Mouse (Mus musculus): ENCODE data around the gene Gm10320.

DNA sequence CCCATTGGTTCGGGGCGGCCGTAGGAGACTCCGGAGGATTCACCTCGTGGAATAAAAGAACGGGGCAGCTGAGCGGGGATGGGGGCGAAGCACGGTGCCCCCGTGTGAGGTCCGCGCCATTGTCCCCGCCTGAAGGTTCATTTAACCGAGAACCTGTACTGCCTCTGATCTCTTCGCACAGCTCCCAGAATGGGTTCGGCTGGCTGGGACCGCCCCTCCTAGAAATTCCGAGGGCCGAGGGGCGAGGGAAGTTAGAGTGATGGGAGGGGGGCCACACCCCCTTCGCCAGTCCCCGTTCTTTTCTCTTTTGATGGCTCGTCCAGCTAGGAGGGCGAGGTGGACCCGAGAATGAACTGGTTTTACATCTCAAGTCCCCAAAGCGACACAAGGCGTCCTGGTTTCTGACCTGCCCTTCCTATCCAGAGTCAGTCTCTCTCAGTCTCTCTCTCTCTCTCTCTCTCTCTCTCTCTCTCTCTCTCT is 12.4 kb upstream of the Gm10320 start:
- no peak for TF ChIP-seq CTCF (IDR thresholded peaks at IDR 0.05; ENCODE audit: borderline replicate concordance, control insufficient read depth, extremely low read depth, insufficient read depth, low read length, poor library complexity)
- TF ChIP-seq POLR2A (IDR thresholded peaks at IDR 0.05; ENCODE audit: control insufficient read depth, extremely low read depth, insufficient read depth, low read length, poor library complexity) = no peak
